Mouse (Mus musculus): ENCODE measurements at regions not wholly inside any gene's neighbourhood (a gene's known extent, or its start where the extent isn't known, plus 50 kb on each side); places are given as distances from the start of the nearest gene placed in this dataset.
A peak's percentile ranks its signal among the peaks of the same experiment; 100 is the strongest.
"Not testable (repeated sequence)": the region's sequence is repeated elsewhere in the genome, so short reads cannot be mapped to it uniquely, and the experiment has no call there.

- H3K27me3 ChIP-seq (replicated peaks; ENCODE audit: insufficient read depth, low read length): no peaks in the 10 kb centered on the region
- ATAC-seq (no peak), DNase-seq (ENCODE audit: low spot score) (no peak)
- no peak overlapping the region for H3K4me2 ChIP-seq (replicated peaks; ENCODE audit: low read depth, low read length)
- 51% methylated on average over 8 of the region's 8 CpGs for WGBS
- H3K36me3 ChIP-seq (ENCODE audit: insufficient read depth, low read length): no peaks in the 10 kb centered on the region
- H3K9me3 ChIP-seq (ENCODE audit: low read length): no peaks in the 10 kb centered on the region
- TF ChIP-seq CTCF (IDR thresholded peaks at IDR 0.05): no peak
- TF ChIP-seq EP300 (IDR thresholded peaks at IDR 0.05): no peak
- H3K27ac ChIP-seq (ENCODE audit: low read length): no peak overlapping the region
- peaks cover 9% of the 10 kb centered on the region; the same call in 1 of the 2 replicates for H3K4me1 ChIP-seq (ENCODE audit: insufficient read depth, low read depth, low read length)
- H3K4me3 ChIP-seq (ENCODE audit: low read depth, low read length): no peak overlapping the region
- H3K9ac ChIP-seq (replicated peaks; ENCODE audit: low read depth): no peak overlapping the region
Measured at GRCm38 (mm10) chr10:20838685-20839425, 113.5 kb upstream of the Ahi1 start.

GRCm38 (mm10) chr10:20836816-20837215 lies 111.9 kb upstream of the Pde7b start:
- 75% methylated on average over 4 of the region's 4 CpGs for WGBS
- not testable (repeated sequence) for ATAC-seq

GRCm38 (mm10) chr10:20834806-20835575 lies 110.1 kb upstream of the Pde7b start:
- 79% methylated on average over 11 of the region's 11 CpGs for WGBS
- DNase-seq (ENCODE audit: low spot score): peak; percentile 56

More at GRCm38 (mm10) chr10:20836816-20837215, 111.9 kb upstream of the Pde7b start:
- H3K27me3 ChIP-seq (replicated peaks; ENCODE audit: insufficient read depth, low read length); H3K4me3 ChIP-seq (ENCODE audit: low read depth, low read length); H3K4me1 ChIP-seq (ENCODE audit: insufficient read depth, low read depth, low read length); H3K36me3 ChIP-seq (ENCODE audit: insufficient read depth, low read length); DNase-seq (ENCODE audit: low spot score); H3K4me2 ChIP-seq (replicated peaks; ENCODE audit: low read depth, low read length); H3K27ac ChIP-seq (ENCODE audit: low read length); H3K9me3 ChIP-seq (ENCODE audit: low read length); H3K9ac ChIP-seq (replicated peaks; ENCODE audit: low read depth): not testable (repeated sequence)

GRCm38 (mm10) chr10:20828304-20828703 lies 103.4 kb upstream of the Pde7b start:
- no peak for ATAC-seq
- TF ChIP-seq CTCF (IDR thresholded peaks at IDR 0.05) (no peak), EP300 (IDR thresholded peaks at IDR 0.05) (no peak)
- Histone ChIP-seq H3K27ac (ENCODE audit: low read length) (no peak overlapping the region), H3K4me2 (replicated peaks; ENCODE audit: low read depth, low read length) (no peak overlapping the region), H3K9ac (replicated peaks; ENCODE audit: low read depth) (no peak overlapping the region), H3K36me3 (ENCODE audit: insufficient read depth, low read length) (no peaks in the 10 kb centered on the region), H3K4me3 (ENCODE audit: low read depth, low read length) (no peak overlapping the region), H3K4me1 (ENCODE audit: insufficient read depth, low read depth, low read length) (no peaks in the 10 kb centered on the region), H3K9me3 (ENCODE audit: low read length) (no peaks in the 10 kb centered on the region), H3K27me3 (replicated peaks; ENCODE audit: insufficient read depth, low read length) (no peaks in the 10 kb centered on the region)
- 26% methylated on average over 1 of the region's 1 CpGs for WGBS
- DNase-seq (ENCODE audit: low spot score): no peak

More at GRCm38 (mm10) chr10:20834806-20835575, 110.1 kb upstream of the Pde7b start:
- Histone ChIP-seq H3K27ac (ENCODE audit: low read length) (no peak overlapping the region), H3K4me1 (ENCODE audit: insufficient read depth, low read depth, low read length) (no peaks in the 10 kb centered on the region), H3K4me3 (ENCODE audit: low read depth, low read length) (no peak overlapping the region), H3K9me3 (ENCODE audit: low read length) (no peaks in the 10 kb centered on the region), H3K9ac (replicated peaks; ENCODE audit: low read depth) (no peak overlapping the region), H3K36me3 (ENCODE audit: insufficient read depth, low read length) (no peaks in the 10 kb centered on the region), H3K4me2 (replicated peaks; ENCODE audit: low read depth, low read length) (no peak overlapping the region), H3K27me3 (replicated peaks; ENCODE audit: insufficient read depth, low read length) (no peaks in the 10 kb centered on the region)
- no peak; the same call in 1 of the 2 replicates for ATAC-seq
- TF ChIP-seq EP300 (IDR thresholded peaks at IDR 0.05) (no peak), CTCF (IDR thresholded peaks at IDR 0.05) (no peak)

GRCm38 (mm10) chr10:20827473-20827872 lies 102.6 kb upstream of the Pde7b start:
- no peak for DNase-seq (ENCODE audit: low spot score)
- Histone ChIP-seq H3K4me3 (ENCODE audit: low read depth, low read length) (no peak overlapping the region), H3K9me3 (ENCODE audit: low read length) (no peaks in the 10 kb centered on the region), H3K27me3 (replicated peaks; ENCODE audit: insufficient read depth, low read length) (no peaks in the 10 kb centered on the region), H3K4me1 (ENCODE audit: insufficient read depth, low read depth, low read length) (no peaks in the 10 kb centered on the region), H3K27ac (ENCODE audit: low read length) (no peak overlapping the region), H3K36me3 (ENCODE audit: insufficient read depth, low read length) (no peaks in the 10 kb centered on the region), H3K9ac (replicated peaks; ENCODE audit: low read depth) (no peak overlapping the region), H3K4me2 (replicated peaks; ENCODE audit: low read depth, low read length) (no peak overlapping the region)
- no peak for ATAC-seq
- TF ChIP-seq EP300 (IDR thresholded peaks at IDR 0.05): no peak
- TF ChIP-seq CTCF (IDR thresholded peaks at IDR 0.05): no peak

GRCm38 (mm10) chr10:20818548-20818947 lies 93.7 kb upstream of the Pde7b start:
- H3K9ac ChIP-seq (replicated peaks; ENCODE audit: low read depth): no peak overlapping the region
- 58% methylated on average over 4 of the region's 4 CpGs for WGBS

More at GRCm38 (mm10) chr10:20818548-20818947, 93.7 kb upstream of the Pde7b start:
- ATAC-seq (no peak), DNase-seq (ENCODE audit: low spot score) (no peak)
- Histone ChIP-seq H3K4me3 (ENCODE audit: low read depth, low read length) (no peak overlapping the region), H3K4me1 (ENCODE audit: insufficient read depth, low read depth, low read length) (no peaks in the 10 kb centered on the region), H3K36me3 (ENCODE audit: insufficient read depth, low read length) (no peaks in the 10 kb centered on the region), H3K4me2 (replicated peaks; ENCODE audit: low read depth, low read length) (no peak overlapping the region), H3K27ac (ENCODE audit: low read length) (no peak overlapping the region), H3K27me3 (replicated peaks; ENCODE audit: insufficient read depth, low read length) (no peaks in the 10 kb centered on the region), H3K9me3 (ENCODE audit: low read length) (no peaks in the 10 kb centered on the region)
- no peak for TF ChIP-seq EP300 (IDR thresholded peaks at IDR 0.05)
- no peak for TF ChIP-seq CTCF (IDR thresholded peaks at IDR 0.05)

Measured in lung, postnatal 0 days (tissue).